Mouse (Mus musculus) activated CD4-positive, CD25-positive, alpha-beta regulatory T cell, adult 4 months (primary cell): Measurements from ENCODE around the gene Mef2c. TPM values are rescaled to one million over a fixed set of nuclear protein-coding genes. Genes with fewer than 3 reads are reported as not detected.
A peak's percentile ranks its signal among the peaks of the same experiment; 100 is the strongest.

Experiments
- ATAC-seq: one replicate; pipeline ENCODE4 v1.8.0; 2017
- polyA plus RNA-seq, 2 experiments: library from polyadenylated mRNA; unstranded; fragments of 100-300 nt; shearing (Covaris generic); gene quantifications; one replicate each; pipeline ENCODE4 v1.2.1; 2017

Mef2c gene
- polyA plus RNA-seq, 2 experiments from 2014 or later = 1.3 to 8.5 TPM

DNA sequence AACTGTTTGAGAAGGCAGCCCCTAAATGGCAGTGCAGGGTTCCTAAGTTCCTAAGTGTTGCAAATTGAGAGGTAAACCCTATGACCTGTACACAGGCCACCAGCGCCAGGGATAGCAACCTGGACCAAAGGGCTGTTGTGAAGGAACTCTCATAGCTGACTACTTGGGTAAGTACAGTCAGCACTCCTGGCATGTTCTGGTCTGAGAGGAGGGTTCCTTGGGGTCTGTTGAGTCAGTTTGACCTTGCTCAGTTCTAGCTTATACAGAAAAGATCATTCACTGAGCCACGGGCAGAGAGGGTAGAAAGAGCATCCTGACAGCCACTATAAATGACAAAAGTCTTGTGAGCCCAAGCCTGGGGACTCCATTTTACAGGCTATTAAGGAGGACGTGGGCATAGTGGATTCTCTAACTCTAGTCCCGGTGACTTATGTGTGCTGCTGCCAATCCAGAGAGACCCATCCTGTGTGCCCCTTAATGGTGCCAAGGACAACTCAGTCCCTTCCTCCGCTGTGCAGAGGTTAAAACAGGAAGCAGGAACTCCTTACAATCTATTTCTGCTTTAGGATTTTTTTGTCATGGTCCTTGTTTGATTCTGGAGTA is 209.0 kb downstream of the Mef2c start:
- ATAC-seq = no peak

DNA sequence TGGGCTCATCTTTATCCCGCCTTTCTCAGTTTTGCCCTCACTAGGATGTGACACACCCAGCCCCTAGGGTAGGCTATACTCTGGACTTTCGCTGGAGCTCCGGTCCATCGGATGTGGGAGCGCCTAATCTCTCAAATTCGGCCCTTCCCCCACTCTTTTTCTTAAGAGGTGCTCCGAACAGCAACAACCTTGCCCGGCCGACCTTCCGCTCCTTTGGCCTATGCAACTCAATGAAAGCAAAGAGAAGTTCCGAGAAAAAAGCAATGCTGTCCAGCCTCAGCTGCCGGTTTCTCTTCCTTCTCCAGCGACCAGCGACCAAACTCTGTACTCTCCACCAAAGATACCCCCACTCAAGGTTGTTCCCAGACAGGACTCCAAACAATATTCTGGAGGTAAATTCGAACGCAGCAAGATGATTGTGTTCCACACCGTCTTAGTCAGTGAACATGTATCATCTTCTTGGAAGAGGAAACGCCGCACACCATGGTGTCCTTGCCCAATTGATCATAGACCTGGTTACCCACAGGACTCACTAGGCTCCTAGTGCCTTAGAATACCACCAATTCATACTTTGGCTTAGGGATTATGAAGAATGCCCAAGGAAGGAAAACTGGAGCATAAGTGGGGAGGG is 209.9 kb downstream of the Mef2c start:
- no peak for ATAC-seq

DNA sequence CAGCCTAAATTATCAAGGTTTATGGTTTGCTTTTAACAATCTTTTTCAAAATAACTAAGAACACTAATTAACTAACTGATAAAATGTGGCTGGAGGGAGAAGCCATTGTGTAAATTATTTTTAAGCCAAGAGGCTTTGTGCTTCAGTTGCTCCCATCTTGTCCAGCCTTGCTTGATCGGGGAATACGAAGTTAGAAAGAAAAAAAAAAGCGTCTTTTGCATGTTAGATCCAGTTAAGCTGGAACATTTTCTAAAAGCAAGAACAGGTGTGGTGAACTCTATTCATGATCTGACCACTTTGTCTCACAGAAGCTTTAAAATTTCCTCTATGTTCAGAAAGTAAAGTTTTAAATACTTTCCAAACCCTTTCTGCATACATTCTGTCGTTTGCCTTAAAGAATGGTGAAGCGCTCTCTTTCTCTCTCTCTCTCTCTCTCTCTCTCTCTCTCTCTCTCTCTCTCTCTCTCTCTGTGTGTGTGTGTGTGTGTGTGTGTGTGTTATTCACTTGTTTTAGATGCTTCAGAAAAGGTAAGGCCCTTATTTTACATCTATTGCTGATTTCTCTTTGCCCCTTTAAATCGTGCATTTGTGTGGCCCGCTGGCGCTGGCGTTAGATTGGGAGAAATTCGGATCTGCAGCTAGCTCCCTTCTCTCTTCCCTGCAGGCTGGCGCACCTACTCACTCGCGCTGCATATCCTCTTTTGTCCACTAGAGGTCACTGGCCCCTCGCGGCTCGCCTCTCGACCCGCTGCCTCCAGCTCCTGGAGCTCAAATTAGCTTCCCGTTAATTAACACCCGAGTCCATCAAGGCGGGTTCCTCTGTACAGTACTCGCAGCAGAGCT is 210.9 kb downstream of the Mef2c start:
- peak; percentile 89 for ATAC-seq

DNA sequence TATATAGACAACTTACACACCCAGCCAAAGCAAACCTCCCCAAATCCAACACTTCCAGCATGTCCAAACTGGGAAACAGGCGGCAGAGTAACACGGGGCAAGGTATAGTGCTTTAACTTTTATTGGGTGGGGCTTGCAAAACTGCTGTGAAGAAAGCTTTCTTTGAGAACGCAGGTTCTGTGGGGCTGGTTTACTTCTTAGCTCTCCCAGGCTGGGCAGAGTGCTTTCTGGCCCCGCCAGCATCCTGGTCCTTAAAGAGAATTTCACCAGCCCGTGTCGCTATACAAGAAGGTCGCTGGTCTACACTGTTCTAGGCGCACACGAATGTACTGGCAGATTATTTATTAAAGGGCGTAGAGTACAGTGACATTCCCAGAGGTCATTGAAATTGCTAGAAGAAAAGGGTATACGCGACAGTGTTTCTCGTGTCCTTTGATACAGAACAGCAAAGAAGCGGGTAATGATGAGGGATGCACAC is 211.5 kb downstream of the Mef2c start:
- peak; percentile 17 for ATAC-seq

GRCm38 (mm10) chr13:83715971-83716615 is 212.3 kb downstream of the Mef2c start:
- no peak for ATAC-seq
